Mouse (Mus musculus) kidney, adult 2 months (tissue): Measurements from ENCODE around the gene Zfp941. TPM values are rescaled to one million over a fixed set of nuclear protein-coding genes. Genes with fewer than 3 reads are reported as not detected.

ENCODE experiments used
- DNase-seq: peaks from one replicate; pipeline ENCODE4 v3.0.0; 2021
- H3K27ac ChIP-seq: fragments of 200-500 bp; 2 replicates; pipeline ENCODE4 v1.5.1; 2012; ENCODE audit warnings: low read depth, low read length, control low read depth, inconsistent platforms; ENCODE audit not compliant: insufficient read depth
- H3K27me3 ChIP-seq: fragments of 200-500 bp; replicated peaks from 2 replicates; pipeline ENCODE4 v1.6.1; 2012; ENCODE audit warnings: mild to moderate bottlenecking, moderate library complexity, low read length, inconsistent platforms; ENCODE audit not compliant: control insufficient read depth, insufficient read depth
- H3K36me3 ChIP-seq: fragments of 200-500 bp; 2 replicates; pipeline ENCODE4 v1.6.1; 2012; ENCODE audit warnings: mild to moderate bottlenecking, moderate library complexity, low read length, inconsistent platforms; ENCODE audit not compliant: control insufficient read depth, insufficient read depth
- H3K4me1 ChIP-seq: fragments of 200-500 bp; 2 replicates; pipeline ENCODE4 v1.6.1; 2011; ENCODE audit warnings: low read length; ENCODE audit not compliant: control insufficient read depth, insufficient read depth
- H3K4me3 ChIP-seq: fragments of 200-500 bp; 2 replicates; pipeline ENCODE4 v1.5.1; 2011; ENCODE audit warnings: mild to moderate bottlenecking, low read depth, low read length, control low read depth; ENCODE audit not compliant: insufficient read depth
- CTCF ChIP-seq: fragments of 200-500 bp; conservative IDR thresholded peaks from 2 replicates; pipeline ENCODE4 v1.5.1; 2011; ENCODE audit warnings: low read depth, mild to moderate bottlenecking, control low read depth, low read length, moderate library complexity, mixed read lengths; ENCODE audit not compliant: insufficient read depth, insufficient read length
- POLR2A ChIP-seq: fragments of 200-500 bp; IDR thresholded peaks from one replicate; pipeline ENCODE4 v1.6.1; 2011; ENCODE audit warnings: low read depth, low read length, control low read depth
- WGBS: fragments of 180-500 bp; shearing (Covaris S2); methylation state at CpG from one replicate; pipeline ENCODE4 v1.1.7; 2018; 5-methylcytosine and 5-hydroxymethylcytosine counted together
- polyA plus RNA-seq: library from polyadenylated mRNA; depleted of rRNA; stranded (reverse); fragments of >200 nt; gene quantifications from 2 replicates; pipeline ENCODE4 v1.2.3, GENCODE M21; 2012

Gene Zfp941
- polyA plus RNA-seq, 1 experiment: 1.0 TPM

DNA sequence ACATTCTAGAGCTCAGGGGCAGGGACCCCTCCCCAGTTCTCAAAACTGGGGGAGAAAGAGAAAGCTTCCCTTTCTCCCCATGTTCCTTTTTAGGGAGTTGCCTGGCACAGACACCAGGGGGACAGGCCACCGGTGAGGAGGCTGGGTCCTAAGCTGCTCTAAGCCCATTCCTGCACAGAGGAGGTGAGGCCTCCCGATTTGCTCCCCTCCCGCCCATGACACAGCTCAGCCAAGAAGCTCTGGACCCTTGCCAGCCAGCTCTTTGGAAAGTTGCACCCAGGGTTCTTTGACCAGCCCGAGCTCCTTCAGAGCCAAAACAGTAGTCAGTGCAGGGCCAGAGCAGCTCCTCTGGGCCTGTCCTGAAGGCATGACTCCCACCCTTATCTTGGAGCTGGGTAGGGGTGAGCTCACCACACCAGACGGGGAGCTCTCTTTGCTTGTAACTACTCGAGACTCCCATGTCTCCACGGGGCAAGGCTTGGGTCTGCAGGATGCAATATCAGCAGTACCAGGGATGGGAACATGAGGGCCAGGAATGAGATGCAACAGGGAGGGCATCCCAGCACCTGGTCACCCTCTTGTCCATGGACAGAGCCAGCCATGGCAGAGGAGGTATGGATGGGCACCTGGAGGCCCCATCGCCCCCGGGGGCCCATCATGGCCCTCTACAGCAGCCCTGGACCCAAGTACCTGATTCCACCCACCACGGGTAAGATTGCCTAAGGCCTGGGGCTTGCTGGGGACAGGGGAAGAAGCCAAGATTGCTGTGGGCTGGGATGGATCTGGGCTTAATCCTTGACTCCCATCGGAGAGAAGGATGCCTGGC, 26.0 kb upstream of the Zfp941 start, which contains the start of gene Odf3:
Gene Odf3 (plus strand): TSS at position 51 of the 826 bp plus-strand sequence.
- WGBS: 56% methylated on average over 11 of the region's 11 CpGs
- Histone ChIP-seq H3K36me3 (no peaks in the 10 kb centered on the region), H3K4me1 (no peaks in the 10 kb centered on the region), H3K4me3 (no peak within 1 kb of the TSS), H3K27ac (no peak within 1 kb of the TSS), H3K27me3 (no peaks in the 10 kb centered on the region)
- peak; percentile 78 for DNase-seq
- TF ChIP-seq POLR2A (no peak), CTCF (no peak)

DNA sequence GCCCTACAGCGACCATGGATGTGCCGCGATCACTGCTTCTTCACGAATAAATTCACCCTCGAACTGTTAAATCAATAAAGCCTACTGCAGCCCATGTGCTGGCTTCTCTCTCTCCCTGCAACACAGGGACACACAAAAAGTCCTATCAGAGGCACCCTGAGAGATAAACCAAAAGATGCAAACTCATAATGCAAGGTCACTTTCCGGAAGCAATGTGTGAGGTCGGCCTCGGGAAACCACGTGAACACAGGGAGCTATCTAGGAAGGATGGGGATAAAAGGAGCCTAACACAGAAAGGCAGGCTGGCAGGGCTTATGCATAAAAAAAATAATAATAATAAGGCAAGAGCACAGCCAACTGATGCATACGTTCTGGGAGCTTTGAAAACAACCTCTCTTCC, 24.7 kb upstream of the Zfp941 start:
- Histone ChIP-seq H3K36me3 (no peaks in the 10 kb centered on the region), H3K4me1 (no peaks in the 10 kb centered on the region), H3K27ac (no peak overlapping the region), H3K27me3 (no peaks in the 10 kb centered on the region), H3K4me3 (no peak overlapping the region)
- no peak for DNase-seq
- 84% methylated on average over 10 of the region's 10 CpGs for WGBS
- no peak for TF ChIP-seq POLR2A
- no peak for TF ChIP-seq CTCF

DNA sequence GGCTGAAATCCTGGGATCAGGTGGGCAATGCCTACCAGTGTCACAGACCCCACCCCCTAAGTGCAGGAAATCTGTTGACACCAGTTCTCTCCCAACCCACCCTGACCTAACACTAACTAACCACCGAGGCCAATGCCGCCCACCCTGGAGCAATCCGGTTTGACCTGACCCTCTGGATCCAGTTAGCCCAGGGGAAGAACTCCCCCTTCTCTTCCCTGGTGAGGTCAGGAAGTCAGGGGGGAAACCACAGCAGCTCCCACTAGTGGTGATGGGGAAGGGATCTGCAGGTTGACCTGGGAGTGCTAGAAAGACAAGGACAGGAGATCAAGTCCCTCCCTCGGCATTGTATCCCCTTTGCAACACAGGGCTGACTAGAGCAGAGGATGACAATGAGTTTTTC, 23.7 kb upstream of the Zfp941 start:
- H3K27me3 ChIP-seq: no peaks in the 10 kb centered on the region
- no peaks in the 10 kb centered on the region for H3K36me3 ChIP-seq
- DNase-seq: no peak
- no peaks in the 10 kb centered on the region for H3K4me1 ChIP-seq
- 0 out of 2 replicates have a peak, but pooled peaks have one; percentile 10 for TF ChIP-seq CTCF
- no peak for TF ChIP-seq POLR2A
- no peak overlapping the region for H3K27ac ChIP-seq
- WGBS: 53% methylated on average over 4 of the region's 4 CpGs
- no peak overlapping the region for H3K4me3 ChIP-seq

DNA sequence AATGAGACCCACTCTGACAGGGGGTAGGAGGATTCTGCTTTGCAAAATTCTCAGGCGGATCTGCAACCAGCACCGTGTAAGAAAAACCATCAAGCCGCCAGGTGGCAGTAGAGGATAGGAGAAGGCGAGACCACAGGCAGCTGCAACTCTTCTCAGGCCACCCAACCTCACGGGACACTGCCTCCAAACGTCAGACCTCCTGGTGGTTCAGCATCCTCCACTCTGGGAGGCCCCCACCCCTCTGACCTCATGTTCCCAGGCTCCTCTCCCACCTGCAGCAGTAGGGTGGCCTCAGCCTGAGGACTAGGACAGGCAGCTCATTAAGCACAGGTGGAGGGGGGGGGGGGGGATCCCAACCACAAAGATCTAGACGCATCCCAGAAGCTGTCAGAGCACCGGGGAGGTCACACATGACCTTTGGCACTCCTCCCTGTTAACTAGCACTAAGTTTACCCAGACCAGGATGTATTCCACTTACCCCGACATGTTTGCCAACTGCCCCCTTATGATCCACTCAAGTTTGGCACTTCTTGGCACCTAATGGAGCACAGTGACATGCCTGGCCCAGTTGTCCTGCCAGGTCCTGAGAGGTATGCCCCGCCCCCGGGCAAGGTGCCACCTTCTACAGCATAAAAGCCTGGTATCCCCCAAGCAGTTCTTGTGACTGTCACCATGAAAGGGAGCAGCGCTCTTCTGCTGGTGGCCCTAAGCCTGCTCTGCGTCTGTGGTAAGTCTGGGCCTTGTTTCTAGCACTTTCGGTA, 23.1 kb upstream of the Zfp941 start, which contains the start of gene Scgb1c1:
Gene Scgb1c1 (plus strand): TSS at position 643 of the 761 bp plus-strand sequence.
- Histone ChIP-seq H3K4me1 (no peaks in the 10 kb centered on the region), H3K36me3 (no peaks in the 10 kb centered on the region), H3K4me3 (no peak within 1 kb of the TSS), H3K27ac (no peak within 1 kb of the TSS), H3K27me3 (no peaks in the 10 kb centered on the region)
- peak; percentile 88 for DNase-seq
- no peak for TF ChIP-seq POLR2A
- peak; percentile 96 for TF ChIP-seq CTCF
- WGBS: 29% methylated on average over 14 of the region's 14 CpGs

DNA sequence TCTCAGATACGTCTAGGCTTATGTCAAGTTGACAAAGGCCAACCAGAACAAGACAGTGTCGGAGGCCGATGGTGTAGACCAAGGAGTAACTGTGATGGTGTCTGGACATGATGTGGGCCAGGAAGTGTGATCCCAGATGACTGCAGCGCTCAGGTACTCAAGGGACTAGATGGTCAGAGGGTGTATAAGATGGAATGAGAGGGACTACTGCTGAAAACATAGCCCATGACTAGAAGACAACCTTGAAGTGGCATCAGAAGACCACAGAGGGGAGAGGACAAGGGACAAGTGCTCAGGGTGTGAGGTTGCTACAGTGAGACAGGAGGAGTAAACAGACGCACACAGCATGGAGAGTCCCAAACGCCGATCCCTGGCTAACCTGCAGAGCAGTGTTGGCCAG, 21.8 kb upstream of the Zfp941 start:
- WGBS: 77% methylated on average over 7 of the region's 7 CpGs
- Histone ChIP-seq H3K36me3 (no peaks in the 10 kb centered on the region), H3K4me3 (no peak overlapping the region), H3K27me3 (no peaks in the 10 kb centered on the region), H3K4me1 (no peaks in the 10 kb centered on the region), H3K27ac (no peak overlapping the region)
- DNase-seq: no peak
- TF ChIP-seq CTCF (no peak), POLR2A (no peak)

DNA sequence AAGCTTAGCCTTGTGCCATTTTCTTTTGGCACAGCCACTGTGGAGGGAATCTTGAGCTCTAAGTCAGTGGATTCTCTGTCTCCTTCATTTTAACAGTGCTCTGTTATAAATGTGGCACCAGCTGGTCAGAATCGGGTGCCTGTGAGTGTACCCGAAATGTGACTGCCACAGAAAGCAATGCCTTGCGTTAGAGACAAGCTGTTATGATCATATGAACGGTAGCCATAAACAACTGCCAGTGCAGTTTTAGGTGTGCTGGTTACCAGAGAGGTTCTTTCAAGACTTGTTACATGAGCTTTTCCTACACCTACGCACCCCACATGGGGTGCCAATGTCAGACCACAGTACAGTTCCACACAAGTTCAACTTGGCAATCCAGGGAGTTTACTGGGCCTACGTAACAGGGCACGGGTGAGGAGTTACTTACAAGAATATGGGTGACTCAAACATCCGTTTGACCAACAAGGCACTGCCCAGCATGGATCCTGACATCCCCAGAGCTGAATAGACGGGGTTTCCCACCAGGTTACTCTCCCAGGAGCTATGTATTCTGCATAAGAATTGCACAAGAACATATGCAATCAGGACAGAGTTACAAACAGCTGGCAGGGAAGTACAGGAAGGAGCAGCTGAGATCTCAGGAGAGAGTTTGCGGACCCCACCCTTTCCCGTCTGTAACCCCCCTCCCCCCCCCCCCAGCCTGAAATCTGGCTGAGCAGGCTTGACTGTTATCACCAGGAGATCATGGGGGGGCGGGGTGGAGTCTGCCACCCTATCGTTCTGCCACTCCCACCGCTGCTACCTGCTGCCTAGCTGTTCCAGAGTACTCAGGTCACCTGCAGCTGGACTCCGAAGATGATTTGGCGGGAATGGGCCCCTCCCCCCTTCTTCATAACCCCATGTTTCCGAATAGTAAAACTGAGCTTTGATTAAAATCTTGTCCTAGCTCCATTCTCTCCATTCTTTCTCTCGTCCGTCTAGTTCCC, 19.1 kb upstream of the Zfp941 start:
- no peak overlapping the region for H3K4me3 ChIP-seq
- H3K36me3 ChIP-seq: no peaks in the 10 kb centered on the region
- no peaks in the 10 kb centered on the region for H3K27me3 ChIP-seq
- 48% methylated on average over 19 of the region's 19 CpGs for WGBS
- DNase-seq: no peak
- no peaks in the 10 kb centered on the region for H3K4me1 ChIP-seq
- TF ChIP-seq POLR2A (no peak), CTCF (no peak)
- H3K27ac ChIP-seq: no peak overlapping the region
